Mouse (Mus musculus) embryo, embryonic 10.5 days (tissue): ENCODE measurements around the gene Ing3.

ENCODE experiments used
- DNase-seq: peaks from one replicate; pipeline ENCODE4 v3.0.0-alpha.2; 2015; ENCODE audit warnings: low spot score

Gene Ing3

DNA sequence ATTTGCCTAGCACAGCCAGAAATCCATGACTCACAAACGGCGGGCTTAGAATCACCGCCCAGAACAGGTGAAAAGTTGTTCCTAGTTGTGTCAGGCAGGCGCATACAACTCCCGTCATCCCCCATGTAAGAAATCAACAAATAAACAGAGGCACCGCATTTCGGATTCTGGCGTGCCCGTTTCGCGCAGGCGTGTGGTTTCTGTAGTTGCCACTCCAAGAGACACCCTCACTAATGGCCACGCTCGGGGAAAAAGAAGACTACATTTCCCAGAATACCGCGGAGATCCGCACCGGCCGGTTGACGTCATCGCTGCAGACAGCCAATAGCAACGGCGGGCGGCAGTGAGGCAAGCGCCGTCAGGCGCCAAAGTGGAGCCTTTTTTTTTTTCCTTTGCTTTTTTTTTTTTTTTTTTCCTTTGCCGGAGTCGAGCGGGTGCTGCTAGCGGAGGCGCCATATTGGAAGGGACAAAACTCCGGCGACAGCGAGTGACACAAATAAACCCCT is at the start of gene Ing3:
Gene Ing3 (plus strand): TSS at position 346 of the 506 bp plus-strand sequence.
- DNase-seq = peak; percentile 98

DNA sequence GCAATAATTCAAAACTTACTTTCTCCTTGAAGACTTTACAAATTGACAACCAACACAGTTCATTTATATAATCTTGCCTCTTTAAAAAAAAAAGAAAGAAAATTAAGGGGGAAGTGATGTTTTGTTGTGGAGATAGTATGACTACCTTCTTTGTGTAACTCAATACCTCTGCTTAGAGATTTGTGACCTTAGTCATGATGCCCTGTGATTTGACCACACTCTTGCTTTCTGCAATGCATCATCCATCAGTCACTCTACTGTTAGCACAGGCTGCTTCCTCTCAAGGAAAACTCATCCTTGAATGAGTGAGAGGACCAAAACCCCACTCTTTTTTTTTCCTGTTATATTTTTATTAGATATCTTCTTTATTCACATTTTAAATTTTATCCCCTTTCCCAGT is 39.7 kb upstream of the Ing3 start:
- no peak for DNase-seq

DNA sequence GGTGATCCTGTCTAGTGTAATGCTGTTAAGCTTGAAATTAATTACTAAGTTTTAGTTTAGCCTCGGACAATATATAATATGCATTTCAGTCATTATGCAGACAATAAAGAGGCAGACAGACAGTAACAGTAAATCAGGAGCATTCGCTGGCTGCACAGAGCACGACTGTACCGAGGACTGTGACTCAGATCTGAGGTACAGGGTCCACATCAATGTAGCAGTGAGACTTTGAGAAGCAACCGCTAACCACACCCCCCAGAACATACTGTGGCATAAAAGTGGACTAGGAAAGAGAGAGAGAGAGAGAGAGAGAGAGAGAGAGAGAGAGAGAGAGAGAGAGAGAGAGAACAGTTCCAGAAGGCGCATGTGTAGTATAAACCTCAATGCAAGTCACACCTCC is 38.6 kb upstream of the Ing3 start:
- DNase-seq = no peak

- no peak for DNase-seq
These were observed 32.8 kb upstream of the Ing3 start for GRCm38 (mm10) chr6:21916591-21916990.

- DNase-seq = peak; percentile 20
These were observed 25.2 kb upstream of the Ing3 start for GRCm38 (mm10) chr6:21924150-21924549.

DNA sequence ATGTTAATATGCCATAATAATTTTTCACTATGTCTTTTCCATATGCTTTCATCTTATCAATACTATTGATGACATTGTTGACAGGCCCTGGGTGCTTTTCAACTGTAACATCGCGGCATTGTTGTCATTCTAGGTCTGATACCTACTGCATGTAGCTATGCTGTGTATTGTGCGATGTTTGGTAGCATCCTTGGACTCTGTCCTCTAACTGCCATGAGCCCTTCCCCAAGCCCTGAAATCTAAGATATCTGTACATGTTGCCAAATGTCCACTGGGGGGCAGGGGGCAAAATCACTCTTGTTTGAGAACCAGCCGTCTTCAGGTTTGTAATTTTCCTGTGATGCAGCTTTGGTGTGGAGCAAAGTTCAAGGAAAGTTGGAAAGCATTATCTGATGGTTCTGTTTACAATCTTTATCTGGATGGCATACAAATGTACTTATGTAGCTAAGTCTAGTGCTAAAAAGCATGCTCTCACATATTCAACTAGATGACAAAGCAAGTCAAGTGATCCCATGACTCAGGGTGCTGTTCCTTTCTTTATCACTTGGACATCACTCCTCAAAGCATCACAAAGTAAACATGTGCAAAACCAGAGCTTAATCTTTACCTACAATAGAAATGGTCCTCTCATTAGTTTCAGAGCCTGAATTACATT is 11.3 kb upstream of the Ing3 start:
- no peak for DNase-seq

DNA sequence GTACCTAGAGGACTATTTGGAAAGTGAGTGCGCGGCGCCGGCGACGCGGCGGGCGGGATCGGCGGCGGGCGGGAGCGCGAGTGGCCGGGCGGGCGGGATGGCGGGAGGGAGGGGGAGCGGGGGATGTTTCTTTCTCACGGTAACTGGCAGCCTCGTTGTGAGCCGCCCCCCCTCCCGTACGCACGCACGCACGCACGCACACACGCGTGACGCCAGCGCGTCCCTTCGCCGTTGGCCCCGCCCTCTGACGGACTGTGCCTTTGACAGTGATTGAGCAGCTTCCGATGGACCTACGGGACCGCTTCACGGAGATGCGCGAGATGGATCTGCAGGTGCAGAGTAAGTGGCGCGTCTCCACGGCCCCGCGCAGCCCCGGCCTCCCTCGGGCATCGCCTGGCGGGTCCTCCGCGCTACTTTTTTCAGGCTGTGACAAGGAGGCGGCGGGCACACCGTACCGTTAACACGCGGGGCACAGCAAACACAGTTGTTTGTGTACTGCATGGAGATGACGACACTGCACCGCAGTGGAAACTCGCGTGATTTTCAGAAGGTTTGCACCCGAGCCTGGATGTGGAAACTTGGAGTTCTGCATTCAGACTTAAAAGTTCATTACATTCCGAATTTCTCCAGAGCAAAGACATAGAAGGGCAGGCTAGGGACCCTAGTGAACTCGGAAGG is 539 bp downstream of the Ing3 start:
- DNase-seq = peak; percentile 95

DNA sequence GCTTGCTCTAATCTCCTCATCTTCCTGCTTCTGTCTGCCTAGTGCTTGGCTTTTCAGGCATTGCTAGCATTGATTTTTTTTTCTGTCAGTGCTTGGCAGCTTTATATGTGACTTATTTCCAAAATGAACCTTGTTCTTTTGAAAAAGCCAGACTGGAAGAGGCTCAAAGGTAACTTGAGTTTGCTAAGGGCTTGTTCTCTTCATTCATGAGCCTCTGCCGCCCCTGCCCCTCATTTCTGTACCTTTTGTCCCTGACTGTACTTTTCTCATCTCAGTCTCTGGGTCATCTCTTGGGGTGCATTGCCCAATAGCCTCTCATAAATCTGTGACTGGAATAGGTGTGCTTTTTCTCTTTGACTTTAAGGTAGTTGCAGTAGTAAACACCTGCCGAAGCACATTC is 1.3 kb downstream of the Ing3 start:
- no peak for DNase-seq

DNA sequence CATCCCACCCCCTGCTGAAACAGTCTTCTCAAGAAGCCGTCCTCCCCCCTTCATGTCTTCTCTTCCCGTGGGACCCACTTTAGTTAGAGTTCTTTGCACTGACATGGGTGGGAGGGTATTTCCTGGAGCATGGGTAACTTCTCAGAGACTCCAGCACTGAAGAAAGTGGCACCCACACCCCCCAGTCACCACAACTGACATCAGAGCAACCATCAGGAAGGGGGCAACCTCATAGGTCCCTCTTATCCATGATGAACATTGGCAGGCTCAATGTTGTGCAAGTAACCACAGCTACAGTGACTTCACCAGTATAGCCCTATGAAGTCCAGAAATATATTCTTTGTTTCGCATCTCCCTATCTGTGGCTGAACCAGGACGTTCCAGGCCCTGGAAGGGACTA is 6.1 kb downstream of the Ing3 start:
- DNase-seq = no peak

GRCm38 (mm10) chr6:21958922-21959321 is 9.6 kb downstream of the Ing3 start:
- DNase-seq = no peak

DNA sequence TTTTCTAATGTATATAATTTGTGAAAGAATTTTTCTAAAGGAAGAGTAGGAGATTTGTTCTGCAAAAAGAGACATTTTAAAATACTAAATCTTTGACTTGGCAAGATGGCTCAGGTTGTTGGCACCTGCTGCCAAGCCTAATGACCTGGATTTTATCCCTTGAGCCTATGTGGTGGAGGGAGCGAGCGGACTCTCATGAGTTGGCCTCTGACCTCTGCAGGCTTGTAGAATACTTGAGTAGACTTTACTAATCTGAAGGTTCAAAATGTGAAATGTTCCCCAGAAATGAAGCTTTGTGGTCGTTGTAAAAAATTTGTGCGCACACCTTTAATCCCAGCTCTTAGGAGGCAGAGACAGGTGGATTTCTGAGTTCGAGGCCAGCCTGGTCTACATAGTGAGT is 10.5 kb downstream of the Ing3 start:
- no peak for DNase-seq

GRCm38 (mm10) chr6:21977532-21977931 is 28.2 kb downstream of the Ing3 start:
- no peak for DNase-seq

DNA sequence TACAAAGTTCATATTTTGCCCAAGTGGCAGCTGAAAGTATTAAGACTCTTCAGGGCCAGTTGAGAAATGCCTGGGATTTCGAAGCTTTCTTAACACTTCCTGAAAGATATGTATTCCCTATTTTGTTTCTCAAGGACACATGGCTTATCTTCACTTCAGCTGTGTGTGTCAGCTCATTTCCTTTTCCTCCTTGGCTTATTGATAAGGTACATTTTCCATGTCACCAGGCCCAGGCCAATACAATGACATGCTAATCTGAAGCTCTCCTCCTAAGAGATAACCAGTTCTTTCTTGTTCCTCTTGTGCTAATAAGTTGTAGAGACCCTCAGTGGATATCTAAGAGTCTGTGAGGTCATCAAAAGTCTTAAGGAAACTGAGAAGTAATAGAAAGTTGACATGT is 31.7 kb downstream of the Ing3 start:
- DNase-seq = no peak

- DNase-seq = peak; percentile 96
These were observed 35.8 kb downstream of the Ing3 start for GRCm38 (mm10) chr6:21984990-21985731.

GRCm38 (mm10) chr6:21985732-21986540 is 36.6 kb downstream of the Ing3 start, which contains the start of gene Cped1:
Gene Cped1, plus strand, starts transcription at chr6:21985916.
- DNase-seq = peak; percentile 74

DNA sequence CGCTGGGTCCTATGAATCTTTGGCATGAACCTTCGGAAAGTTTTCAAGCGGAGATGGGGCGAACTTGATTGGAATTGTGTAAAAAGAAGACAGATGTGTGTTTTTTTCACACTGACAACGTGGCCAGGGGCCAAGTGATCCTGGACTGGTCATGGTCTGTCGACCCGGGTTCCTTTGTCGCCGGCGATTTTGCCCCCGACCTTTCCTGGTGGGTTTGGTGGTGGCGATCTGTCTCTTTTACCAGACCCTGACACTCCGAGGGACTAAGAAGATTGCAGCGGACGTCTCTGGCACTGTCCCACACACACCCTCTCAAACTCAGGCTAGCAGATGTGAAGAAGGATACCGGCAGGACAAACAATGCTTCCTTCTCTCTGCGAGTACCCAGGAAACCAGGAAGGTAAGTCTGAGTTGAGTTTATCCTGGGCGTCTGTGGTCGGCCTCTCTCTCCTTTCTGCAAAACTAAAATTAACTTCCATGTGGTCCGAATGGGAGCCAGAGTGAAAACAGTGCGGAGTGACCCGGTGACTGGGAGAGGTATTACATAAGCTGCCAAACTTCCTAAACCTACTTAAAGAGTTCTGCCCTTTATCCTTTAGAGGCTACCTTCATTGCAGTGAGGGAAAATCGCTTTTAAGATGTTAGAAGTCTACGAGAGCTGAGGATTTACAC is 37.4 kb downstream of the Ing3 start:
- DNase-seq = peak; percentile 50

DNA sequence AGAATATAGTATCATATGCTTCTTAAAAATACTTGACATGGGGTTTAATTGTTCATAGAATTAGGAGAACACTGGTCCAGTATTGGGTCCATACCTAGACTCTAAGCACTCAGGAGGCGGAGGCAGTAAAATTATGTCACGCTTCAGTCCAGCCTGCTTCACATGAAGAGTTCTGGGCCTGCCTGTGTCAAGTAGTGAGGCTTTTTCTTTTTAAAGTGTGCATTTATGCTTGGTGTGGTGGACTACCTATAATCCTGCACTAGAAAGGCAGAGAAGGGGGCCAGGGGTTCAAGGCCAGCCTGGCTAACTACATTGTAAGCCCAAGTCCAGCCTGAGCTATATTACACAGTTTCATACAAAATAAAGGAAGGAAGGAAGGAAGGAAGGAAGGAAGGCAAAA is 38.2 kb downstream of the Ing3 start:
- no peak for DNase-seq

DNA sequence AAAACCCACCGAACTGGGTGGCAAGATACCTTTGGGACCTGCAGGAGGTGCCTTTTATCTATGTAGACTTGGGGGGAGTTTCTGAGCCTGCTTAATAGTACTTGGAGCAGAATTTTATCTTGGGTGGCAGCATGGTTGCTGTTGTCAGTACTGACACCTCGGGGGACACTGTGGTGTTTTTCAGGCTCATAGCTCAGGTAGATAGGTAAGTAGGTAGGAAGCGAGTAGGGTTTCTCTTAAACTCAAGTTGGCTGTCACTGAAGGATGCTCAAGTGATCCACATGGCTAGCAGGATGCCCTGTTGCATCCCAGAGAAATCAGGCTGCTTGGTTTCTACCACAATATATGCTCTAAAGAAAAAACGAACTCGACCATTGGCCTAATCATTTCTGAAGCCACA is 38.9 kb downstream of the Ing3 start:
- DNase-seq = no peak

DNA sequence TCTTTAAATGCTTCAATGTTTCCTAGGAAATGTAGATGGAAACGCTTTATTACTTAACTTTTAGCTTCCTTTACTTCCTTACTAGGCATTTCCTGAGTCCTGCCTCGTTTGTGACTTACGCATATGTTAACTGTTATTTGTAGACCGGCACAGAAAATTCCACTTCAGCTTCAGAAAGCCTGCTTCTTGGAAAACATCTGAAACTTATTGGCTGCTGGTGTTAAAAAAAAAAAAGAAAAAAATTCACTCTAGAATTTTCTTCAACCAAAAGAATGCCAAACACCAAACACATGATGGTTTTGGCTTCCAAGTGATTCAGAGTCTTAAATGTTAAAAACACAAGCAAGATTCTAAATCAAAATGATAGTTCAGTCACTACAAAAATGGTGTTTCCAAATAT is 39.7 kb downstream of the Ing3 start:
- no peak for DNase-seq

DNA sequence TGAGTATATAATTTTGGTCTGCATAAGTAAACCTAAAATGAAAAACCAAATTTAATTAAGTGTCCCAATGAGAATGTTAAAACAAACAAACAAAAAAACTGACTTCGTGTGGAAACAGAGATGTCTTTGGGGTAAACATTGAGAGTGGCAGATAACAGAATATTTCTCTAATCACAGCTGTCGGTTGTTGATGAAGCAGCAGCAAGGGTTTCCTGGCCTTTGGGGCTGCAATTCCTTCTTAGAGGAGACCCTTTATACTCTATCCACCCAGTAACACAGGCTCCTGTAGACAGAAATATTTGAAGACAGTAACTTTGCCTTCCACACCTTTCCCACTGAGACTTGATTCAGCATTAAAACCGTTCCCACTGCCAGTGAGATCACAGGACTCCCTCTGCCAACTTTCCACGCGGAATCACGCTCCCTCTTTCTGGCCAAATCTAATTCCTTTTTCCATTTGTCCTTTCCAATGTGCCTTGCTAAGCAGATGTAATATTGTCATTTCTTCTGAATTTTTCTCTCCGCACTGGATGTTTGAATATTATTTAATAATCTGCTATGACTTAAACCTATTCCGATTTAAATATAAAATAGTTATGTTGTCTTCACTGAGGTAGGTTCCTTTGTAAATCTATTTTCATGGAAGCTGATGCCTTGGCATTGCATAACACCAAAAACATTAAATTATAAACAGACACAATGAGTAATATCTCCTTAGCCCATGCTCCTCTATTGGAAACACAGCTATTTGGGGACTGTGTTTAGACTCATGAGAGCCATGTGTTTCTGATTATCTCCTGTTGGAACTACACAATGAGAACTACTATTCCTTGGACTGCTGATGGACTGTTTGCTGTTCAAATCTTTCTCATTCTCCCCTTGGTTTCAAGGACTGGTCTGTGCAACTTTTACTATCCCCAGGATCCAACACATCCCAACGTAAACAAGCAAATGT is 41.1 kb downstream of the Ing3 start:
- DNase-seq = peak; percentile 63
